Mouse (Mus musculus): ENCODE results near the gene Cx3cr1.

DNA sequence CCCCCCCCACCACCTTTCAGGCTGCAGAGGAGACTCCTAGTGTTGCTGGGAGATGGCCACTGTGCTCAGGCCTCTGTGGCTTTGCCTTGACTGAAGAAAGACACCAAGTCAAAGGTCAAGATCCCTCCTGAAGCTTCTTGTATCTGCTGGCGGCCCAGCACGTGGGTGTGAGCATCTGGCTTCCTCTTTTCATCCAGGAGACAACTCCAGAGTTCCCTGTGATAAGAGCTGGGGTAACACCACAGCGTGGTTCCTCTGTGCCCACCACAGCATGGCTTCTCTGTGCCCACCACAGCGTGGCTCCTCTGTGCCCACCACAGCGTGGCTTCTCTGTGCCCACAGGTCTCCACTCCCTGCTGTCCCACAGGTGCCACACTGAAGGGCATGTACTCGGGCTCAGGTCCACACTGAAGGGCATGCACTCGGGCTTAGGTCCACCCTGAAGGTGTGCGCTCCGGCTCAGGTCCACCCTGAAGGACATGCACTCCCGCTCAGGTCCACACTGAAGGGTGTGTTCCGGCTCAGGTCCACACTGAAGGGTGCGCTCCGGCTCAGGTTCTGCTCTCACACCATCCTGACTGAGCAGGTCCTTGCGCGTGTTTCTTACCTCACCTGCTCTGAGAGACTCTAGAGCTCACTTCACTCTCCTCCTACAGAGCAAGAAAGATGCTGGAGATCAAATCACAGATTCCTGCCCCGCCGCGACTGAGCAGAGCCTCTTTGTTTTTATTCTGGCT is 13.6 kb upstream of the Cx3cr1 start:
- no peak for TF ChIP-seq CTCF (IDR thresholded peaks at IDR 0.05; ENCODE audit: low read depth)
- TF ChIP-seq EP300 (optimal IDR thresholded peaks at IDR 0.05), result no peak
